Mouse (Mus musculus) kidney, adult 8-10 months (tissue): Measurements from ENCODE around the gene Napepld.
"Not testable (repeated sequence)": the region's sequence is repeated elsewhere in the genome, so short reads cannot be mapped to it uniquely, and the experiment has no call there.

Experiments used
- DNase-seq, 2 experiments: peaks; one replicate each; pipeline ENCODE4 v3.0.0; 2022

Napepld gene

DNA sequence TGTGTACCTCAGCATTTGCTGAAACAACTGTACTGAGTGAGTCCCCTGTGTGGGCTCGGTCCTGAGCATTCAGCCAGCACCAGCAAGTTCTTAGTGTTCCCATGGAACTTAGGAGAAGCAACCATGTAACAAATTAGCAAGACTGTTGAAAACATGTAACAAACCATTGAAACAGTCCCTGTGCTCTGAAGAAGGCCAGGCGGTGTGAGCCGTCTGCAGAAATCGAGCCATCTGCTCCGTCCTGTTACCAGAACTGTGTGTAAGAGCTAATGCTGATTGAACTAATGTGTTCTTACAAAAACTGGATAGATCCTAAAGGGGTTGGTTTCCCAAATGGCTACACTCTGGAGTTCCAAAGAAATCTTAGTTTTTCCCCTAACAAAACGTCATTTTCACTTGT, 40.3 kb downstream of the Napepld start:
- no peak for DNase-seq

DNA sequence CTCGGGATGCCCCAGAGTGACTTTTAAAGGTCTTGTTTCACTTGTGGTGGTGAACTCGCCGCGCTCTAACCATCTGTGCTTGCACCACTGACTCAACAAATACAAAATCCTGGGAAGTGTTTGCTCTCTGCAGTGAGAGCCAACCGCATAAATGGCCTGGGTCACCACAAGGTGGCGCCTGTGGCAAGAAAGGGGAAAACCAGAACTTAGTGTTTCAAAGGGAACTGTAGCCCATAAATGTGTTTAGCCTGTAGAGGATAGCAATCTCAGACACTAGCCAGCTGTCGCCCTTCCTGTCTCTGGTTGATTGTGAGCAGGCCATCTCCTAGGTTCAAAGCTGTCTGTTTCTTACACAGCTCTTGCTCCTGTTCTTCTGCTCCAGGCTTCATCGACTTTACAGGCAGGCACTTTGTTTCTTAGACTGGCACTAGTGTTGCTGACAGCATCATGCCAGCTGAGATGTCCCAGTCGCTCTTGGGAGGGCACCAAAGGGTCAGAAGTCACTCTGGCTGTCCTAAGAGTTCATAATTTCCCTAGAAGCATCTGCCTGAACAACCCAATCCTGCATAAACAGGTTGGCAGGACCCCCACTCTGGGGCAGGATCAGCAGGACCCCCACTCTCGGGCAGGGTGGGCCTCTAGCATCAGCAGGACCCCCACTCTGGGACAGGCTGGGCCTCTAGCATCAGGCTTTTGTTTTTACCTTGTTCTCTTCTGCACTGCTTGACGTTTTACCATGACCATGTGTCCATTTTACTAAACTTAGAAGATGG, 42.4 kb downstream of the Napepld start:
- peak; percentile 71 to 85 for DNase-seq

- DNase-seq = no peak
These were observed 43.2 kb downstream of the Napepld start for GRCm38 (mm10) chr5:21658038-21658437.

- DNase-seq = no peak
These were observed 44.3 kb downstream of the Napepld start for GRCm38 (mm10) chr5:21656912-21657311.

DNA sequence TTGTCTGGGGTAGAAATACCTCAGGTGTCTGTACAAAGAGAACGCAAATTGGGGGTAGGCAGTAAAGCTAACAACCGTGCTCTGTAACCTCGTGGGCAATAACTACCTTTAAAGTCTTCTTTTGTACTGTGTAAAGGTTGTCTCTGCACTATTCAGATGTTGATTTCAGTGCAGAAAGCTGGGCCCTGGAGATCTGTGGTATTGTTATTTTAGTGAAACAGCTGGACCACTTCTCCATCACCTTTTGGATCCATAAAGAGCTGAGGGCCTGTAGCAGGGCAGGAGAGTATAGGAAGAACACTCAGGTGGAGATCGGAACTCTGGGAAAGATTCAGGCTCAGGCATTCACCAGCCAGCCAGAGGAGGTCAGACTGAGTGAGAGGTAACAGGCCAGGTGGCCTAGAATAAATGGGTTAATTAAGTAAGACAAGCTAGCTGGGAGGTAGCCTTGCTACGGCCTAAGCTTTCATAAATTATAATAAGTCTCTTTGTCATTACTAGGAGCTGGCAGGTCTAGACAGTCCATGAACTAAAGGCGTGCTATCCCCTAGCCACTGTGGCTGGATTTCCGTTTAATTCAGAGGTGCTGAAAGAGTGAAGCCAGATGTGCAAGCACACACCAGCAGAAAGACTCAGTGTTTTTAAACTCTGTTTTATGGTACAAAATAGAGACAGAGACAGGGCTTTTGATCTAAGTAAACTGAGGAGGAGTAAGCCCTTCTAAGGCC, 49.1 kb downstream of the Napepld start:
- DNase-seq = no peak

GRCm38 (mm10) chr5:21650736-21651135, 50.5 kb downstream of the Napepld start:
- DNase-seq = no peak

DNA sequence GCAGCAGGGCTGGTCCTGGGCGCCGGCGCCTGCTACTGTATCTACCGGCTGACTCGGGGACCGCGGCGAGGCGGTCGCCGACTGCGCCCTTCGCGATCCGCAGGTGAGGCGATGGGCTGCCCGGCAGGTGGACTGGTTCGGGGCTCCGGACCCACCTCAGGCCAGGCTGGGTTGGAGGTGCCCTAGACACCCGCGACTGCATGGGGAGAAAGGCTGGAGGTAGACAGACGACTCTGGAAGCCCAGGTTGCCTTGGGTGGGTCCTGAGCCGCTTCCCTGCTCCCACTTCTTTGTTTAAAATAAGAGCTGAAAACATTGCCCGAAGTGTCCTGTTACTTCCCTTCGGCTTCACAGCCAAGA, 55.1 kb downstream of the Napepld start:
- no peak for DNase-seq

DNA sequence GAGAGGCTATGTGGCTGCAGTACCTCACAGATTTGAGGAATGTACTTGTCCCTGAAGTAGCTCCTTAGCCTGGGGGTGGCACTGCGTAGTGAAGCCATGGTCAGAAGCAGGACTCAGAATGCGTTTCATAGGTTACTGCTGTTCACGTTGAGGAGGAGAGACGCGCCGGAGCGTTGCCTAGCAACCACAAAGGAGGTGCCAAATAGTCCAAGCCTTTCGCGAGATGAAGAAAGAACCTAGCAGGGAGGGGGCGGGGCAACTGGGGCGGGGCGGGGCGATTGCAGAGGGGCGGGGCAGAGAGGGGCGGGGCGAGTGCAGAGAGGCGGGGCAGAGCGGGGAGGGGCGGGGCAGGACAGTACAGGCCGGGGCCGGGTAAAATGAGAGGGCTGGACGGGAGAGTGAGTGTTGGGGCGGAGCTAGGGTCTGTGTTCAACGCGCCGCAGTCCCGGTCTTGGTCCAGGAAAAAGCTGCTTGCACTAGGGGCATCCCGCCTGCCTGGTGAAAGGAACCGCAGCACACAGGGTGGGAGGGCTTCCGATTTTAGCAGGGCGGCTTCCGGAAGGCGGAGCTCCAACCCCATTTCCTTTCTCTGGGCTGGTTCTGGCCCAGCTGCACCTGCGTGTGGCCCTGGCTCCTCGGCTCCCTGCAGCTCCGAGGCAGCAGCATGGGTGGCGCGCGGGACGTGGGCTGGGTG, 55.6 kb downstream of the Napepld start, which contains the start of the genes Fbxl13 and Armc10:
Fbxl13 (minus strand) TSS at position 196 of the 694 bp plus-strand sequence.
Armc10 (plus strand) TSS at position 375 of the 694 bp plus-strand sequence.
- peak; percentile 91 to 92 for DNase-seq

- DNase-seq = no peak
These were observed 56.2 kb downstream of the Napepld start for GRCm38 (mm10) chr5:21644891-21645438.

DNA sequence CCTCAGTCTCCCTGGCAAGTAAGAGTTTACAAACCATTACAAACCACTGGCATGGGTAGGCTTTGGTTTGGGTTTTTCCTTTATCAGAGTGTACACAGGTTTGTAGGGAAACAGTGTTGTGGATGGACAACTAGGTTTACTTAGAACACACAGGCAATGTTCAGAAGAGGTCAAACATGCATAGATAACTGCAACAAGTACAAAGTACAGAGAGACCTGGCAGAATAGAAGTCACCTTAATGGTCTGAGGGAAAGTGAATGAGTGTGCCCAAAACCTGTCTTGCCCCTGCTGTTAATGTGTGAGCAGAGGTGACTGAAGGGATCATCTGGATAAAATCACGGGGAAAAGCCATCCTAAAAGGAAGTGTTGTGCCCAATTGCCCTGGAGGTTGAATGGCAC, 57.6 kb downstream of the Napepld start:
- DNase-seq = no peak

- peak in 1 of 2 experiments; percentile 36 for DNase-seq
These were observed 60.2 kb downstream of the Napepld start for GRCm38 (mm10) chr5:21640961-21641360.

DNA sequence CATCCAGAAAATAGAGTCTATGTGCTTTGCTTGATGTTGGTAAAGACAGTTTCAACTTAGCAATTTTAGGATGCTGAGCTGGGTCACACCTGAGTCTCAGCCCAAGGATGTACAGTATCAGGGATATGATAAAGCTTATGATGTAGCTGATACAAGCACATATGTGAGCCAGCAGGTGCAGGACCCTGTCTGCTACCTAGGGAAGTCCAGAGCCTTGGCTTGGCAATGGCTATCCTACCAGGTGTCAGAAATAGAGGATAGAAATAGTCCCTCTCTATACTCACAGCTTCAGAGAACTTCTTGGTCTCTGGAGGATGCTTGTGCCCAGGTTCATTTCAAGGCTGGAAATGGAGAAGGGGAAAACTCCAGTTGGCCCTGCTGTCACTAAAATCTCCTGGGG, 75.3 kb downstream of the Napepld start:
- no peak for DNase-seq

DNA sequence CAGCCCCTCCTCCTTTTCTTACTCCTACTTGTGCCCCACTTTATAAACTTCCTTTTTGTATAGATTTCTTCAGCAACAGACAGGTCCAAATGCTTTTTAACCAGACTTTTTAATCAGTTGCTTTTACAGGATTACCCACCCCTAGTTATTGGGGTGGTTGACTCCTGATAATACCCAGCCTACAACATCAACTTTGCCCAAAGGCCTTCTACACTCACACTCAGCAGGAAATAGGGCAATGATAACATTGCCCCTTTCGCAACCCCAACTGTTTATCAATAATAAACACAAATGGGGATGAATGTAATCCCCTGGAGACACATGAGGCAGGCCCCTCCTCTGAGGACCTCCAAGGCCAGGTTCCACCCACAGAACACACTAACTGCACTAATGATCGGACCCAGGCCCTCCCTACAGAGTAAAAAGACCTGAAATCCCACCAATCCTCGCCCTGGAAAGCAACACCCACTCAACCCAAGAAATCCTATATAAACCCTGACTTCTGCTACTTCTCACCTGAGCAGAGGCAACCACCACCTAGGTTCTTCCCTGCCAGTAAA, 84.7 kb downstream of the Napepld start:
- no peak for DNase-seq

- DNase-seq = not testable (repeated sequence)
These were observed 86.9 kb downstream of the Napepld start for GRCm38 (mm10) chr5:21614299-21614698.
